In the genomic region with DNA sequence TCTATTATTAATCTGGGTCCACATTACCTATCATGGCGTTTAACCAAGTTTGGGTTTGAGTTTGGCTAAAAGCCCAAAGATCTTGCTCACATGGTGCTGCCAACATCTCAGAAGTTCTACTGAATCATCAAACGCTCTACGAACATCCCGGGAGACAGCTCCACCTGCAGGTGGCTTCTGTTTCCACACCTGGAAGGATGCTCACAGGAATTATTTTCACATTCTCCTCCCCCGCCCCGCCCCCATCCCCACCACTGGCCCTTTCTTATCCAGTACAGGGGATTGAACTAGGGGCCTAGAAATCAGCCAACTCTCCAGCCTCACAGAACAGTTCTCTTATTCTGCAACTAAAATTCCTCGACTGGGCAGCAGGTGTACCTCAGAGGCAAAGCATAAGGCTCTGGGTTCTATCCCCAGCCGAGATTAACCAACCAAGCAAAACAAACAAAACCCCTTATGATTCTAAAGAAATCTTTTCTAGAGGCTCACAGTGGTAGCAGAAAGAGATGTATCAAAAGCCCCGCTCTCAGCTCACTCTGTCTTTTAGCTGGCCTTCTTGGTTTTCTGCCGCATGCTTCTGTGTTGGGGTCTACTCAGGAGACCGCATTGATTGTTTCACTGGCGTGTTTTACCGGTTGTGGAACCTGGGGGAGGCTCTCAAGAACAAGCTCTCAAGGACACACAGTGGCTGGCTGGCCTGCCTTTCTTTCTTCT, we compare ENCODE assay signal across 8 mouse cellular contexts. TPM values are rescaled to one million over a fixed set of nuclear protein-coding genes. Genes with fewer than 3 reads are reported as not detected.
DNase-seq lines count a peak whose midpoint lies in the region; TF ChIP-seq lines count a peak whose summit lies in the region.

No protein-coding gene starts in this region.

- 0 out of 2 replicates have a peak, but pooled peaks cover 5% of the 10 kb centered on the region for H3K9me3 ChIP-seq in embryonic facial prominence, embryonic 10.5 days

- no peaks in the 10 kb centered on the region for H3K27me3 ChIP-seq in embryonic facial prominence, embryonic 10.5 days (replicated peaks; ENCODE audit: low read depth, poor library complexity, severe bottlenecking)
- H3K27me3 ChIP-seq in liver, adult 2 months (ENCODE audit: control insufficient read depth, insufficient read depth, low read length) = no peaks in the 10 kb centered on the region
- H3K27me3 ChIP-seq in myocyte (ENCODE audit: control insufficient read depth, insufficient read depth, insufficient read length) = no peaks in the 10 kb centered on the region

- H3K79me2 ChIP-seq in liver, adult 2 months (ENCODE audit: control insufficient read depth, insufficient read depth, low read length) = no peaks in the 10 kb centered on the region
- no peaks in the 10 kb centered on the region for H3K79me2 ChIP-seq in myocyte (ENCODE audit: control insufficient read depth, insufficient read depth)

- peak; percentile 67 for TF ChIP-seq CTCF in liver, adult 2 months (IDR thresholded peaks at IDR 0.05; ENCODE audit: low read depth, low read length)

- H3K36me3 ChIP-seq in embryonic facial prominence, embryonic 10.5 days (replicated peaks) = no peaks in the 10 kb centered on the region
- H3K36me3 ChIP-seq in liver, adult 2 months (ENCODE audit: control insufficient read depth, insufficient read depth, low read length) = no peaks in the 10 kb centered on the region
- H3K36me3 ChIP-seq in myocyte (ENCODE audit: control insufficient read depth, insufficient read depth) = no peaks in the 10 kb centered on the region

- peaks cover 52% of the 10 kb centered on the region for H3K4me1 ChIP-seq in embryonic facial prominence, embryonic 10.5 days
- H3K4me1 ChIP-seq in liver, adult 2 months (ENCODE audit: control insufficient read depth, insufficient read depth, low read length) = no peaks in the 10 kb centered on the region

- no peak for TF ChIP-seq POLR2A in liver, adult 2 months (IDR thresholded peaks at IDR 0.05; ENCODE audit: extremely low read depth, insufficient read depth, low read length)
- no peak for TF ChIP-seq POLR2A in myocyte (IDR thresholded peaks at IDR 0.05; ENCODE audit: insufficient read length, low read depth)

- peak; percentile 83 for DNase-seq in CD4-positive helper T cell, adult 2 months (ENCODE audit: low read depth, low spot score)
- peak; percentile 80 for DNase-seq in adrenal gland, postnatal 10 days
- DNase-seq in embryonic facial prominence, embryonic 10.5 days (ENCODE audit: low spot score) = peak; percentile 76
- DNase-seq in heart, adult 8-10 months (ENCODE audit: low spot score) = peak; percentile 78
- peak; percentile 92 for DNase-seq in kidney, adult 9 months
- peak; percentile 79 for DNase-seq in liver, adult 2 months (ENCODE audit: extremely low read depth, low read depth, low spot score)
- DNase-seq in thymus, adult 18-20 months = peak; percentile 56 to 69

- 51% methylated on average over 13 of the region's 13 CpGs for WGBS in embryonic facial prominence, embryonic 10.5 days
- WGBS in liver, adult 2 months = 26% methylated on average over 13 of the region's 13 CpGs

- H3K4me3 ChIP-seq in embryonic facial prominence, embryonic 10.5 days = no peak overlapping the region
- peak overlapping the region; percentile 3; the same call in 1 of the 2 replicates for H3K4me3 ChIP-seq in liver, adult 2 months (ENCODE audit: insufficient read depth, low read depth, low read length)
- H3K4me3 ChIP-seq in myocyte = no peak overlapping the region

- no peak overlapping the region for H3ac ChIP-seq in myocyte (ENCODE audit: control insufficient read depth, insufficient read length)

- H3K4me2 ChIP-seq in myocyte (ENCODE audit: low read depth) = peak overlapping the region; percentile 87

- H3K27ac ChIP-seq in embryonic facial prominence, embryonic 10.5 days (replicated peaks) = peak overlapping the region; percentile 74
- no peak overlapping the region for H3K27ac ChIP-seq in liver, adult 2 months (replicated peaks; ENCODE audit: insufficient read depth, low read depth, low read length)

- no peak overlapping the region; the same call in 1 of the 2 replicates for H3K9ac ChIP-seq in liver, adult 2 months (ENCODE audit: low read depth, low read length)

TF ChIP-seq in myocyte, 11 proteins besides CTCF, POLR2A, EP300 and RAD21:
- peak; percentile 17 for TF ChIP-seq USF1 (IDR thresholded peaks at IDR 0.05; ENCODE audit: low read depth)
- no peak for TF ChIP-seq MYOG (IDR thresholded peaks at IDR 0.05; ENCODE audit: control insufficient read depth in 1 of 3, insufficient read depth in 1 of 3, insufficient read length in 2 of 3, low read depth in 2 of 3)

RNA-seq across cellular contexts. Expression of gene Psmg4, which starts 8.4 kb away (rescaled TPM):
- 10 to 100 TPM; 35.4 to 43.9 TPM for total RNA-seq in adrenal gland, postnatal 10 days (2021)
- polyA plus RNA-seq in embryonic facial prominence, embryonic 10.5 days (2016; fragmentation: Nextera tagmentation; extraction: Ambion mirVana) = 97.9 and 99.9 TPM in 2 replicates
- total RNA-seq in heart, adult 8-10 months (2022) = 10 to 100 TPM; 24.7 to 33.2 (median 31.3) TPM
- total RNA-seq in liver, adult 2 months (2014; rRNA removed) = 44.0 and 44.5 TPM in 2 replicates
- polyA plus RNA-seq in liver, adult 2 months (2012; rRNA removed) = 60.9 and 61.9 TPM in 2 replicates
- 176 TPM for polyA plus RNA-seq in myocyte (2012; fragmentation: generic; extraction: Trizol)

RNA-seq across cellular contexts. Expression of gene Tubb2b, which starts 24.1 kb away (rescaled TPM):
- 10 to 100 TPM; 24.9 to 61.2 TPM for total RNA-seq in adrenal gland, postnatal 10 days (2021)
- polyA plus RNA-seq in embryonic facial prominence, embryonic 10.5 days (2016; fragmentation: Nextera tagmentation; extraction: Ambion mirVana) = 65.5 and 73.2 TPM in 2 replicates
- 1 to 10 TPM; 2.3 to 5.9 (median 4.3) TPM for total RNA-seq in heart, adult 8-10 months (2022)
- 0.20 TPM in 1 of 2 replicates, not detected in the other for total RNA-seq in liver, adult 2 months (2014; rRNA removed)
- polyA plus RNA-seq in liver, adult 2 months (2012; rRNA removed) = 0.11 and 0.33 TPM in 2 replicates
- polyA plus RNA-seq in myocyte (2012; fragmentation: generic; extraction: Trizol) = 438 TPM
